Mouse (Mus musculus): ENCODE measurements around the gene Glis3. TPM values are rescaled to one million over a fixed set of nuclear protein-coding genes. Genes with fewer than 3 reads are reported as not detected.

Glis3 gene
- polyA plus RNA-seq, 1 experiment from 2014 or later: 1.8 TPM

DNA sequence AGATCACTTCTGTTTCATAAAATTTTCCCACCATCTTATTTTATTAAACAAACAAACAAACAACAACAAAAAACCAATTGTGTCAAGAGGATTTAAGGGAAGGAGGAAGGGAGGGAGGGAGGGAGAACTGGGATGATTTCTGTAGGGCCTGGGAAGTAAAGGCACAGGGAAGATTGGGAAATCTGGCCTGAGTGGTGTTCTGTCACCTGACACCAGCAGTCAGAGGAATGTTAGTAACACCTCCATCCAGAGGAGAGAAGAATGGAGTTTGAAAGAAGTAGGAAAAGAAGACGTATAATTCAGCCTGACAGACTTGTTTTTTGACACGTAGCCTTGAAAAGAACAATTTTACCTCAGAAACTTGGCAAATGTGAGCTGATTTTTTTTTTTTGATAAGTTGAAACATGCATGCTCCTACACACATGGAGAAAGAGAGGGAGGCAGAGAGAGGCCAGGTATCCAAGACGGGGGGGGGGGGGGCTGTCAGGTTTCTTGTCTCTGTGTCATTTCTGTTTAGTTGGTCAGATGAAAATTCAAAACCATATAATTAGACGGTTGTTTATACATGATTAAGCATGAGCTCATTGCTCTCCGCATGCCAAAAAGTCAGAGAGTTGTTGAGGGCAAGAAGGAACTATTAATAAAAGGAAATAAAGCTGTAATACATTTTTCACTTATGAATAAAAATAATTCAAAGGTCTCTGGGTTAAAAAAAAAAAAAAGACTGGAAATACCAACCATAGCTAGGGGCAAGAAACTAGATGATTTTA lies 122.1 kb downstream of the Glis3 start:
- Histone ChIP-seq H3K4me2 (replicated peaks; ENCODE audit: low read depth, low read length) (no peak overlapping the region), H3K36me3 (ENCODE audit: control insufficient read depth, insufficient read depth, low read length) (no peaks in the 10 kb centered on the region), H3K9me3 (ENCODE audit: control insufficient read depth, low read depth, low read length) (no peaks in the 10 kb centered on the region), H3K9ac (replicated peaks; ENCODE audit: low read depth, low read length) (no peak overlapping the region), H3K4me3 (ENCODE audit: low read depth, low read length) (no peak overlapping the region), H3K4me1 (ENCODE audit: control insufficient read depth, insufficient read depth, low read length) (no peaks in the 10 kb centered on the region), H3K27me3 (ENCODE audit: control insufficient read depth, insufficient read depth, low read length) (no peaks in the 10 kb centered on the region), H3K27ac (ENCODE audit: low read length) (no peak overlapping the region)
- ATAC-seq (ENCODE audit: insufficient number of reproducible peaks, insufficient read depth, low FRiP score, low read depth): no peak
- 34% methylated on average over 5 of the region's 5 CpGs for WGBS

DNA sequence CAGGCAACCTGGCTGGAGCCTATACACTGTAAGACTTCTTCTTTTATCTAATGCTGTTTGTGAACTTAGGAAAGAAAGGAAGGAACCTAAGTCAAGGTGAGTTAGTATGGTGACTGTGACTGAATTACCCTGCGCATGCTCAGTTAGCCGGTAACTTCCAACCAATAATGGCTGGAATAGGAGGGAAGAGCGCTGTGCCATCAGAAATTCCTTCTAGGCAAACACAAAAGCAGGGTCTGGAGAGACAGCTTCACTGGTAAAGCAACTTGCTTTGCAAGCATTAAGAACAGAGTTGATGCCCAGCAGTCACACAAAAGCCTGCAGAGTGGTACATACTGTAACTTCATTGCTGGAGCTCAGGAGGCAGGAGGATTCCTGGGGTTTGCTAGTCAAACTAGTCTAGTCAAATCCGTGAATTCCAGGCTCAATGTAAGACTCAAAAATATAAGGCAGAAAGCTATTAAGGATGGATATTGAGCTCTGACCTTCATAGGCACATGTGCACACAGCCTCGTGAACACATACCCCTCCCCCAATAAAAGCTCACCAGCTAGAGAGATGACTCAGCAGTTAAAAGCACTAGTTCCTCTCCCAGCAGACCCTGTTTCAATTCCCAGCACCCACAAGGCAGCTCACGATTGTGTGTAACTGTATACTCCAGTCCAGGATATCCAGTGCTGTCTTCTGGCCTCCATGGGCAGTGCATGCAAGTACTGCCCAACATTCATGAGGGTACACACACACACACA lies 124.5 kb downstream of the Glis3 start:
- no peak overlapping the region for H3K9ac ChIP-seq (replicated peaks; ENCODE audit: low read depth, low read length)
- no peak overlapping the region for H3K4me2 ChIP-seq (replicated peaks; ENCODE audit: low read depth, low read length)
- ATAC-seq (ENCODE audit: insufficient number of reproducible peaks, insufficient read depth, low FRiP score, low read depth): no peak
- 84% methylated on average over 6 of the region's 6 CpGs for WGBS
- no peaks in the 10 kb centered on the region for H3K36me3 ChIP-seq (ENCODE audit: control insufficient read depth, insufficient read depth, low read length)
- no peaks in the 10 kb centered on the region for H3K27me3 ChIP-seq (ENCODE audit: control insufficient read depth, insufficient read depth, low read length)
- no peak overlapping the region for H3K27ac ChIP-seq (ENCODE audit: low read length)
- H3K4me1 ChIP-seq (ENCODE audit: control insufficient read depth, insufficient read depth, low read length): no peaks in the 10 kb centered on the region
- H3K4me3 ChIP-seq (ENCODE audit: low read depth, low read length): no peak overlapping the region
- H3K9me3 ChIP-seq (ENCODE audit: control insufficient read depth, low read depth, low read length): no peaks in the 10 kb centered on the region

DNA sequence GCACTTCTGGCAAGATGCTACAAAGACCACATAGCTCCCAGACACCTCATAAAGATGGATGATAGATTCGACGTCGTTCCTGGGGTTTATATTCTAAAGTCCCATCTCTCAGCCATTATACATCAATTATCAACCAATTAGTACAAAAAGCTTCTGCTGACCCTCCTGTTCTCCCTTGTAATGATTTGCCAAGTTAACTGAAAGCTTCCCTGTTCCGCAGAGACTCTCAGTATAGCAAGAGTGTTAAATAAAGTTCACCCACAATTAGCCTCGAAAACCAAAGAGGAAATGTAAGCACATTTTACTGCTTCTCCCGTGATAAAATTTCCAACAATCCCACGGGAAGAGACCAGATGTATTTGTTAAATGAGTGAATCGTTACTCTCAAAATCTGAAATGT lies 129.3 kb downstream of the Glis3 start:
- H3K27me3 ChIP-seq (ENCODE audit: control insufficient read depth, insufficient read depth, low read length): no peaks in the 10 kb centered on the region
- H3K4me2 ChIP-seq (replicated peaks; ENCODE audit: low read depth, low read length): no peak overlapping the region
- H3K9ac ChIP-seq (replicated peaks; ENCODE audit: low read depth, low read length): no peak overlapping the region
- H3K36me3 ChIP-seq (ENCODE audit: control insufficient read depth, insufficient read depth, low read length): no peaks in the 10 kb centered on the region
- no peaks in the 10 kb centered on the region; the same call in 1 of the 2 replicates for H3K4me1 ChIP-seq (ENCODE audit: control insufficient read depth, insufficient read depth, low read length)
- no peak overlapping the region for H3K27ac ChIP-seq (ENCODE audit: low read length)
- 27% methylated on average over 8 of the region's 8 CpGs for WGBS
- H3K9me3 ChIP-seq (ENCODE audit: control insufficient read depth, low read depth, low read length): peaks cover 3% of the 10 kb centered on the region; the same call in 1 of the 2 replicates
- no peak overlapping the region for H3K4me3 ChIP-seq (ENCODE audit: low read depth, low read length)
- no peak for ATAC-seq (ENCODE audit: insufficient number of reproducible peaks, insufficient read depth, low FRiP score, low read depth)

DNA sequence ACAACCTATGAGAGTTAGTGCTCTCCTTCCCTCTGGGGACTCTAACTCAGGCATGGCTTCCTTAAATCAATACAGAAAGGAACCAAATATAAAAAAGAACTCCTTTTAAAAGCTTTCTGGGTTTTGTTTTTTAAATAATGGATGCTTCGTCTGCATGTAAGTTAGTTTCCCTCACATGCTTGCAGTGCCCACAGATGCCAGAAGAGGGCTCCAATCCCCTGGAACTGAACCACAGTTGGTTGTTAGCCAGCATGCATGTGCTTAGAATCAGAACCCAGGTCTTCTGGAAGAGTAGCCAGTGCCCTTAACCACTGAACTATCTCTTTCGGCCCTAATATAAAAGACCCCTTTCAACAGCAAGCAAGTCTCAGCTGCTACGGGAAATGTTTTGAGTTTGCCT lies 132.9 kb downstream of the Glis3 start:
- Histone ChIP-seq H3K36me3 (ENCODE audit: control insufficient read depth, insufficient read depth, low read length) (no peaks in the 10 kb centered on the region), H3K27me3 (ENCODE audit: control insufficient read depth, insufficient read depth, low read length) (no peaks in the 10 kb centered on the region), H3K27ac (ENCODE audit: low read length) (no peak overlapping the region), H3K9ac (replicated peaks; ENCODE audit: low read depth, low read length) (no peak overlapping the region), H3K4me1 (ENCODE audit: control insufficient read depth, insufficient read depth, low read length) (peaks cover 4% of the 10 kb centered on the region; the same call in 1 of the 2 replicates), H3K4me2 (replicated peaks; ENCODE audit: low read depth, low read length) (no peak overlapping the region), H3K9me3 (ENCODE audit: control insufficient read depth, low read depth, low read length) (peaks cover 3% of the 10 kb centered on the region; the same call in 1 of the 2 replicates), H3K4me3 (ENCODE audit: low read depth, low read length) (no peak overlapping the region)
- no peak for ATAC-seq (ENCODE audit: insufficient number of reproducible peaks, insufficient read depth, low FRiP score, low read depth)
- WGBS: 97% methylated on average over 3 of the region's 3 CpGs

DNA sequence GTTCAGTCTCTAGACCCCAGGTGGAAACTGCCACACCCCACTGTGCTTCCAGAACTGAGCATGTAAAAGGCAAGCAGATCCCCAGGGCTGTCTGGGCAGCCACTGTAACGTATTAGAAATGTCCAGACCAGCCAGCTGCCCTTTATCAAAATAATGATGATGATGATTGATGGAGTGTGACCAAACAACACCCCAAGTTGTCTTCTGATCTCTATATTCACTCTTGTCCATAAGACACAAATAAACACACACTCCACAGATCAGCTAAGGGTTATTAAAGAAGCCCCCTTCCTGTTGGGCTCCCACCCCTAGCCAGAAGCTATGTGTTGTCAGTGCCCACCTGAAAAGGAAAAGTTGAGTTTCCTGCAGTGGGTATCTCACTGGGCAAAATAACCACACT lies 134.4 kb downstream of the Glis3 start:
- no peaks in the 10 kb centered on the region for H3K36me3 ChIP-seq (ENCODE audit: control insufficient read depth, insufficient read depth, low read length)
- 36% methylated on average over 1 of the region's 1 CpGs for WGBS
- ATAC-seq (ENCODE audit: insufficient number of reproducible peaks, insufficient read depth, low FRiP score, low read depth): no peak
- H3K27me3 ChIP-seq (ENCODE audit: control insufficient read depth, insufficient read depth, low read length): no peaks in the 10 kb centered on the region
- H3K4me1 ChIP-seq (ENCODE audit: control insufficient read depth, insufficient read depth, low read length): peaks cover 4% of the 10 kb centered on the region; the same call in 1 of the 2 replicates
- H3K9me3 ChIP-seq (ENCODE audit: control insufficient read depth, low read depth, low read length): peaks cover 3% of the 10 kb centered on the region; the same call in 1 of the 2 replicates
- H3K4me3 ChIP-seq (ENCODE audit: low read depth, low read length): no peak overlapping the region
- no peak overlapping the region for H3K9ac ChIP-seq (replicated peaks; ENCODE audit: low read depth, low read length)
- no peak overlapping the region for H3K4me2 ChIP-seq (replicated peaks; ENCODE audit: low read depth, low read length)
- H3K27ac ChIP-seq (ENCODE audit: low read length): no peak overlapping the region

DNA sequence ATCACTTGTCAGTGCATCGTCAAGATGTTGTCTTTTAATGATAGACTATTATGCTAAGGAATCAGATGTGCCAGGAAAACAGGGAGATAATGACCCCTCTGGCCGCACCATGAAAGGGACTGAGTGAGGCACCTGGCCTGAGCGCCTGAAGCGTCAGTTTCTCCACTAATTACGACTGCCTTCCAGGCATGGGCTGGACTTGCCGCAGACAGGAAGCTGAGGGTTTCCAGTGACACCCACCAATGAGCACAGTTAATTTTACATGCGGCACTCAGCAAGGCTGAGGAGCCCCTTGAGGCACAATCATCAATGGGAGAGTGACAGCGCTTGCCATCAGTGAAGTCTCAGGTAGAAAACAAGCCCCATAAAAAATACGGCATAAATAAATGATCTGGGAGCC lies 141.1 kb downstream of the Glis3 start:
- Histone ChIP-seq H3K9ac (replicated peaks; ENCODE audit: low read depth, low read length) (no peak overlapping the region), H3K27ac (ENCODE audit: low read length) (no peak overlapping the region), H3K9me3 (ENCODE audit: control insufficient read depth, low read depth, low read length) (no peaks in the 10 kb centered on the region), H3K36me3 (ENCODE audit: control insufficient read depth, insufficient read depth, low read length) (no peaks in the 10 kb centered on the region), H3K27me3 (ENCODE audit: control insufficient read depth, insufficient read depth, low read length) (no peaks in the 10 kb centered on the region), H3K4me3 (ENCODE audit: low read depth, low read length) (no peak overlapping the region), H3K4me1 (ENCODE audit: control insufficient read depth, insufficient read depth, low read length) (no peaks in the 10 kb centered on the region), H3K4me2 (replicated peaks; ENCODE audit: low read depth, low read length) (no peak overlapping the region)
- no peak for ATAC-seq (ENCODE audit: insufficient number of reproducible peaks, insufficient read depth, low FRiP score, low read depth)
- 71% methylated on average over 9 of the region's 9 CpGs for WGBS

DNA sequence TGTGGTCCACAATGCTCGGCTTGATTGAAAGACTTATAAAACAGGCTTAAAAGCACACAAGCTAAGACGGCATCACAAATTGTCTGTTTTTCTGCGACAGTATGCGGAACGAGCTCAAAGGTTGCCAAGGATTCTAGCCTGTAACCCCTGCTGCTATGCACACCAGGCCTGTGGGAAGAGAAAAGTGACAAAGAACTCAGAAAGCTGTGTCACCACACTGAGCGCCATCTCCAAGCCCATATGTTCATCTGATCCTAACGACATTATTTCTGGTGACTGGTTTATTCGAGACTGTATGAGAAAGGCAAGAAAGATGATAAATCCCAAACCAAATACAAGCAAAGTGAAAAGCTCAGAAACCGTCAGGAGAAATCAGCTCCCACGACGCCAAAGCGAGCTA lies 144.9 kb downstream of the Glis3 start:
- no peaks in the 10 kb centered on the region for H3K36me3 ChIP-seq (ENCODE audit: control insufficient read depth, insufficient read depth, low read length)
- WGBS: 86% methylated on average over 12 of the region's 12 CpGs

DNA sequence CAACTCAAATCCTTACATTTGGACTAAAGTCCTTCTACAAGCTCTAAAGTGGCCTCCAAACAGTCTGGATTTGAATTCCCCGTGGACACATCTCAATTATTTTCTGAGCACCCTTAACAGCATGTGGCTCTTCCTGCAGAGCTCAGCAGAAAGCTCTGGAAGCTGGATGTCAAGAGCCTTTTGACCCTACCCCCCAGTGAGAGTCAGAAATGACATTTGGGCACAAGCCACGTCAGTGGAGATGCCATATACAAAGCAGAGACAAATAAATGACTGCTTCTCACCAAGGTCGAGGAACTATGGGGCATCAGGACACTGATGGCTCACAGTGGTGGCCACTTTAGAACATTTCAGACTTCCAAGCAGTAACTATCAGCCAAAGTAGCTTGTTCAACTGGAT lies 146.3 kb downstream of the Glis3 start:
- whole genome bisulfite sequencing: 59% methylated on average over 3 of the region's 3 CpGs
- no peak for ATAC-seq (ENCODE audit: insufficient number of reproducible peaks, insufficient read depth, low FRiP score, low read depth)
- H3K36me3 ChIP-seq (ENCODE audit: control insufficient read depth, insufficient read depth, low read length): no peaks in the 10 kb centered on the region

More for the DNA sequence above, 144.9 kb downstream of the Glis3 start:
- H3K4me1 ChIP-seq (ENCODE audit: control insufficient read depth, insufficient read depth, low read length): no peaks in the 10 kb centered on the region
- H3K4me2 ChIP-seq (replicated peaks; ENCODE audit: low read depth, low read length): no peak overlapping the region
- H3K9ac ChIP-seq (replicated peaks; ENCODE audit: low read depth, low read length): no peak overlapping the region
- H3K9me3 ChIP-seq (ENCODE audit: control insufficient read depth, low read depth, low read length): no peaks in the 10 kb centered on the region
- H3K4me3 ChIP-seq (ENCODE audit: low read depth, low read length): no peak overlapping the region
- H3K27me3 ChIP-seq (ENCODE audit: control insufficient read depth, insufficient read depth, low read length): no peaks in the 10 kb centered on the region
- no peak overlapping the region for H3K27ac ChIP-seq (ENCODE audit: low read length)
- ATAC-seq (ENCODE audit: insufficient number of reproducible peaks, insufficient read depth, low FRiP score, low read depth): no peak

More for the DNA sequence above, 146.3 kb downstream of the Glis3 start:
- Histone ChIP-seq H3K4me3 (ENCODE audit: low read depth, low read length) (no peak overlapping the region), H3K27me3 (ENCODE audit: control insufficient read depth, insufficient read depth, low read length) (no peaks in the 10 kb centered on the region), H3K4me2 (replicated peaks; ENCODE audit: low read depth, low read length) (no peak overlapping the region), H3K4me1 (ENCODE audit: control insufficient read depth, insufficient read depth, low read length) (no peaks in the 10 kb centered on the region), H3K27ac (ENCODE audit: low read length) (no peak overlapping the region), H3K9me3 (ENCODE audit: control insufficient read depth, low read depth, low read length) (no peaks in the 10 kb centered on the region), H3K9ac (replicated peaks; ENCODE audit: low read depth, low read length) (no peak overlapping the region)

All from stomach, embryonic 14.5 days (tissue).